Mouse (Mus musculus) heart, embryonic 15.5 days (tissue): ENCODE measurements at regions not wholly inside any gene's neighbourhood (a gene's known extent, or its start where the extent isn't known, plus 50 kb on each side); places are given as distances from the start of the nearest gene placed in this dataset.

Experiments used
- ATAC-seq: fragments of 200-750 bp; cut with Nextera tagmentation; replicated peaks from 2 replicates; pipeline ENCODE4 v1.8.0; 2017; ENCODE audit warnings: low read depth, moderate TSS enrichment; ENCODE audit not compliant: insufficient number of reproducible peaks, insufficient read depth, low FRiP score
- H3K27ac ChIP-seq: fragments of 300-500 bp; sonication (generic); 2 replicates; pipeline ENCODE4 v1.5.1; 2015; ENCODE audit warnings: mild to moderate bottlenecking, inconsistent platforms
- H3K27me3 ChIP-seq: fragments of 300-500 bp; sonication (generic); 2 replicates; pipeline ENCODE4 v1.6.1; 2015; ENCODE audit warnings: inconsistent platforms
- H3K36me3 ChIP-seq: fragments of 300-500 bp; sonication (generic); 2 replicates; pipeline ENCODE4 v1.6.1; 2015; ENCODE audit warnings: mild to moderate bottlenecking, inconsistent platforms
- H3K4me1 ChIP-seq: fragments of 300-500 bp; sonication (generic); replicated peaks from 2 replicates; pipeline ENCODE4 v1.6.1; 2015; ENCODE audit warnings: inconsistent platforms
- H3K4me2 ChIP-seq: fragments of 300-500 bp; sonication (generic); 2 replicates; pipeline ENCODE4 v1.6.1; 2015; ENCODE audit warnings: inconsistent platforms, mild to moderate bottlenecking, moderate library complexity
- H3K4me3 ChIP-seq: fragments of 300-500 bp; sonication (generic); 2 replicates; pipeline ENCODE4 v1.5.1; 2015; ENCODE audit warnings: mild to moderate bottlenecking, inconsistent platforms
- H3K9ac ChIP-seq: fragments of 300-500 bp; sonication (generic); 2 replicates; pipeline ENCODE4 v1.6.1; 2015; ENCODE audit warnings: mild to moderate bottlenecking, inconsistent platforms
- H3K9me3 ChIP-seq: fragments of 300-500 bp; sonication (generic); replicated peaks from 2 replicates; pipeline ENCODE4 v1.6.1; 2016; ENCODE audit warnings: inconsistent platforms

DNA sequence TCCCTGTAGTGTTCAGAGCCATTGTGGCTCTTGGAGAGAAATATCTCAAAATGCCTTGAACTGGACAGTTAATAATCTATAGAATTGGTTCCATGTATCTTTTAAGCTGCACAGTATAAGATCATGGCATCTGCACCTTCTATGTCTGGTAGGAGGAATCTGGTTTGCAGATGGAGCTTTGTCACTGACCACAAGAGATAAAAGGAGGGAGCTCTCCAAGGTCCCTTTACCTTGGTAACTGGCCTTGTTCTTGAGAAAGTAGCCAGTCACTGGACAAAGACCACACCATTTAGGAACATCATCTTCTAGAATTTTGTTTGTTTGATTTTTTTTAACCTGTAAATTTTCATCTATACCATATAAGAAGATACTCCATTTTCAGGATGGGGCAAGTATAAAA is 52.5 kb upstream of the Plcb4 start:
- Histone ChIP-seq H3K9ac (no peak overlapping the region), H3K4me1 (no peaks in the 10 kb centered on the region), H3K27ac (no peak overlapping the region), H3K4me2 (no peak overlapping the region), H3K4me3 (no peak overlapping the region), H3K27me3 (no peaks in the 10 kb centered on the region), H3K36me3 (no peaks in the 10 kb centered on the region), H3K9me3 (no peaks in the 10 kb centered on the region)
- no peak for ATAC-seq
